Mouse (Mus musculus): ENCODE measurements around the gene Hoxb5. TPM values are rescaled to one million over a fixed set of nuclear protein-coding genes. Genes with fewer than 3 reads are reported as not detected.

Gene Hoxb5
- polyA plus RNA-seq, 1 experiment from 2014 or later: not detected

DNA sequence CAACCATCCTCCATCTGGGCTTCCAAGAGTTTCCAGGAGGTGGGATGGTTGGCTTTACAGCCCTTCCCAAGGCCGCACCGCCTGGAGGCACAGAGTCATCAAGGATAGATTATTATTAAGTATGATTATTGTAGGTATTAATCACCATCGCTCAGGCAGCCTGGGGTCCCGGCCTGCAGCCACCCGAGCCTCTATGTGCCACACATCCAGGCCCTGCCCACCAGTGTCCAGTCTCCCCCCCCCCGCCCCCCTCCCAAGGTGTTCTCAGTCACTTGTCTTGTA lies 41.7 kb downstream of the Hoxb5 start:
- Histone ChIP-seq H3K4me1 (peaks cover 7% of the 10 kb centered on the region), H3K4me2 (no peak overlapping the region), H3K36me3 (ENCODE audit: poor library complexity, severe bottlenecking) (no peaks in the 10 kb centered on the region), H3K4me3 (no peak overlapping the region), H3K27me3 (peaks cover 98% of the 10 kb centered on the region), H3K27ac (no peak overlapping the region), H3K9ac (no peak overlapping the region), H3K9me3 (replicated peaks) (no peaks in the 10 kb centered on the region)
- ATAC-seq: no peak
- WGBS: 4% methylated on average over 6 of the region's 6 CpGs

DNA sequence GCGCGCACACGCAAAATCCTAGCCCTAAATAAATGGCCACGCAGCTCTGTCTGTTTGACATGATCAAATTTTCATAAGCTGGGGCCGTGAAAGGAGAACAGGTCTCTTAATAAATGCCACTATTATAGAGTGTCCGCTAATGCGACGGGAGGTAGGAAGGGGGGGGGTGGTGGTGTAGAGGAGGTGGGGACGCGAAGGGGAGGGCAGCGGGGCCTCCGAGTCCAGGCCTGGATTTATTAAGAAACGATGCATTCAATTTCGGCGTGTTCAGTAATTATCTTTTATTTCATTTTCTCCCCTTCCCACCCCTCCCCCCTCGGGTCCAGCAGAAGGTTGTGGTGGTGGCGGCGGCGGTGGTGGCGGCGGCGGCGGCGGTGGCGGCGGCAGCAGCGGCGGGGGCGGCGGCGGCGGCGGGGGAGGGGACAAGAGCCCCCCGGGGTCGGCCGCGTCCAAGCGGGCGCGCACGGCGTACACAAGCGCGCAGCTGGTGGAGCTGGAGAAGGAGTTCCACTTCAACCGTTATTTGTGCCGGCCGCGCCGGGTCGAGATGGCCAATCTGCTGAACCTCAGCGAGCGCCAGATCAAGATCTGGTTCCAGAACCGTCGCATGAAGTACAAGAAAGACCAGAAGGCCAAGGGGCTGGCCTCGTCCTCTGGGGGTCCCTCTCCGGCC lies 42.2 kb downstream of the Hoxb5 start:
- under 1% methylated on average over 38 of the region's 56 CpGs for WGBS
- Histone ChIP-seq H3K9ac (no peak overlapping the region), H3K27ac (no peak overlapping the region), H3K4me1 (peaks cover 7% of the 10 kb centered on the region), H3K4me3 (no peak overlapping the region), H3K36me3 (ENCODE audit: poor library complexity, severe bottlenecking) (no peaks in the 10 kb centered on the region), H3K9me3 (replicated peaks) (no peaks in the 10 kb centered on the region), H3K4me2 (no peak overlapping the region), H3K27me3 (peaks cover 98% of the 10 kb centered on the region)
- no peak for ATAC-seq

DNA sequence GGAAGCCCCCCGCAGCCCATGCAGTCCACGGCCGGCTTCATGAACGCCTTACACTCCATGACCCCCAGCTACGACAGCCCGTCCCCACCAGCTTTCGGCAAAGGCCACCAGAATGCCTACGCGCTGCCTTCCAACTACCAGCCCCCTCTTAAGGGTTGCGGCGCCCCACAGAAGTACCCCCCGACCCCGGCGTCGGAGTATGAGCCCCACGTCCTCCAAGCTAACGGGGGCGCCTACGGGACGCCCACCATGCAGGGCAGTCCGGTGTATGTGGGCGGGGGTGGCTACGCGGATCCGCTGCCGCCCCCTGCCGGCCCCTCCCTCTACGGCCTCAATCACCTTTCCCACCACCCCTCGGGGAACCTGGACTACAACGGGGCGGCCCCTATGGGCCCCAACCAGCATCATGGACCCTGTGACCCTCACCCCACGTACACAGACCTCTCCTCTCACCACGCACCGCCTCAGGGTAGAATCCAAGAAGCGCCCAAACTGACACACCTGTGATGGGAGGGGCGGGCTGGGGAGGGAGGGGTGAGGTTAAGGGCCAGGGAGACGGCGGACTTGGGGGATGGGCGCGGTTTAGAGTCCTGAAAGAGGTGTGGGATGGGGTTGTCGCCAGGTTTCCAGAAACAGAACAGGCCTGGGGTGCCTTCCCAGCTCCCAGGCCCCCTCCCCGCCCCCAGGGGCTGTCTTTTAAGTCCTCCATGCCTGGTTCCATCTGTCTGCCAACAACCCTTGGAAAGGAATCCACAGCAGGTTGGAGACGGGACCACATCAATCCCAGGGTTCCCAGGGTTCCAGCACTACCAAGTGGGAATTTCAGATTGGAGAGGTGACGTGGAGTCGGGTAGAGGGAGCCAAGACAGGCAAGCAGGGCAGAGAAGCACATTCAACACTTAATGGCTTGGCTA lies 43.0 kb downstream of the Hoxb5 start:
- Histone ChIP-seq H3K27ac (no peak overlapping the region), H3K27me3 (peaks cover 98% of the 10 kb centered on the region), H3K9me3 (replicated peaks) (no peaks in the 10 kb centered on the region), H3K4me1 (peaks cover 7% of the 10 kb centered on the region), H3K4me2 (no peak overlapping the region), H3K4me3 (no peak overlapping the region), H3K36me3 (ENCODE audit: poor library complexity, severe bottlenecking) (no peaks in the 10 kb centered on the region), H3K9ac (no peak overlapping the region)
- ATAC-seq: no peak
- under 1% methylated on average over 39 of the region's 45 CpGs for WGBS

DNA sequence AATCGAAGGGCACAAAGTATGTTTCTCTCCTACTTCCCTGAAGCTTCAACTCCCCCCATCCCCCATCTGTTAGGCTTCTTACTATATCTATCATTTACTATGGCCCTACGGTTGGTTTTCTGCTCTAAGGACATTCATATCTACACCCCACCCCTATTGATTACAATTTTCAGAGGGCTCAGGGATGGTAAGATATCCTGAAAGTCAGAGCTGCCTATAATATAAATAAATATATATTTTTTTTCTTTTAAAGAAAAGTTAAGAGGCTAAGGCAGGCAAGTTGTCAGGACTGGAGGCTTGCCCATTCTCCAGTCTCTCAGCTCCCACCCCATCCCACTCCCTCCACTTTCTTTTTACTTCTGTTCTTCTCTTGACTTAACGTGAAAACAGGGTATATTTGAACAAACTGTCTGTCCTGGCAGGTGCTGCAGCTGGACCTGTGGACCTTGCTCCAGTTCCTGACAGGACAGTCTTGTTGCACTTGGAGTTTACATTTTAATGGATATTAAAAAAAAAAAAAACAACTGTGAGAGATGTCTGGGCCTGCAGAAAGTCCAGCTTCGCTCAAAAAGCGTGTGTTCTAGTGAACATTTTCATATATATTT lies 43.9 kb downstream of the Hoxb5 start:
- H3K9me3 ChIP-seq (replicated peaks): no peaks in the 10 kb centered on the region
- H3K4me1 ChIP-seq: peaks cover 7% of the 10 kb centered on the region
- H3K4me3 ChIP-seq: no peak overlapping the region
- H3K36me3 ChIP-seq (ENCODE audit: poor library complexity, severe bottlenecking): no peaks in the 10 kb centered on the region
- no peak for ATAC-seq
- H3K4me2 ChIP-seq: no peak overlapping the region
- WGBS: 7% methylated on average over 5 of the region's 5 CpGs
- no peak overlapping the region for H3K27ac ChIP-seq
- H3K9ac ChIP-seq: no peak overlapping the region
- H3K27me3 ChIP-seq: peaks cover 98% of the 10 kb centered on the region

DNA sequence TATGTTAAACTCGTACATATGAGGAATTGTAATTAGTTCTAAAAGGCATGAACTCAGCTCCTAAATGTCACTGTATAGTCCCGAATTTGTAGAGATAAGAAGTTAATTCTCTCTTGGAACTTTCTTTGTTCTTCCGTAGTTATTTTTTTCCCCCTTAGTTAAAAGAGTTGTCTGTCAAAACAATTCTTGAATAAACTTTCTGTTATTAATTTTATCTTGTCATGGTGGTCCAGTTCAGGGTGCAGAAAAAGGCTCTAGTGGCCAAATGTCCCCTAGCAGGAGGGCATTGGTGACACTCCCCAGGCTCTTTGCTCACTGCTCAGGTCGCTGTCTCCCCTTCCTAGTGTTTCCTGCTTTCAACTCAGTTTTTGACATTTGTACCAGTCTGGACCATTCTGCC lies 44.6 kb downstream of the Hoxb5 start:
- ATAC-seq: no peak
- no peaks in the 10 kb centered on the region for H3K9me3 ChIP-seq (replicated peaks)
- H3K4me1 ChIP-seq: peaks cover 7% of the 10 kb centered on the region
- H3K27ac ChIP-seq: no peak overlapping the region
- no peak overlapping the region for H3K4me2 ChIP-seq
- H3K4me3 ChIP-seq: no peak overlapping the region
- H3K9ac ChIP-seq: no peak overlapping the region
- H3K36me3 ChIP-seq (ENCODE audit: poor library complexity, severe bottlenecking): no peaks in the 10 kb centered on the region
- 4% methylated on average over 4 of the region's 4 CpGs for WGBS
- H3K27me3 ChIP-seq: peaks cover 98% of the 10 kb centered on the region

DNA sequence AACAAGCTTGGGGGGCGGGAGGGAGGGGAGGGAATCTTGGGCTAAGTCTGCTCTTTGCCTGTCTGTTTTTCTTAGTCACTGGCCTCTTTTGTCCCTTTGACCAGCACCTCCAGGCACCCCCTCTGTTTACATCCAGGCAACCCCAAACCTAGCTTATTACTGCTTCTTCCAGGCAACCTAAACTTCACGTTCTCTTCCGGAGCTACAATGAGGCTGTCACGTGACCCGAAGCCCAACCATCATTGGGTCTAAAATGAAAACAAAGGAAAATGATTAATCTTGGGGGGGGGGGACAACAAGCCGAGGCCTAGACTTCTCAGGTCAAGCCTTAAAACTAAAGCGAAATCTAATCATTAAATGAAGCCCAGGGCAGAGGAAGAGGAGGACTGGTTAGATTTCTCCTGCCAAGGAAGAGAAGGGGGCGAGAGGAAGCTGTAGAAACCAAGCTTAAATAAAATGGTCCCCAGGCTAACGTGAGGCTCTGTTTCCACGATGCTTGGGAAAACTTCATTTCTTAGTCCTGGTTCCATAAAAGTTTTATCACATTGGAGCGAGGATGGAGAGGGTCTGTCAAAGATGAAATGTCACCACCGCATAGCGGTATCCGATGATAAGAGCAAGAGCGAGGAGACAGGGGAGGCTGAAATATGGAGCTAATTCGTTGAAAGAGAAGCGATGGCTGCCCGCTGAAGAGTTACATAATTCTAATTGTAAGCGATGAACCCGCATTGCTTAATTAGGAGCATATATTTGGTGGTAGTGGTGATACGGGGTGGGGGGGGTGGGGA lies 45.2 kb downstream of the Hoxb5 start:
- H3K27ac ChIP-seq: no peak overlapping the region
- ATAC-seq: no peak
- H3K36me3 ChIP-seq (ENCODE audit: poor library complexity, severe bottlenecking): no peaks in the 10 kb centered on the region
- H3K4me2 ChIP-seq: no peak overlapping the region
- 2% methylated on average over 21 of the region's 21 CpGs for WGBS
- H3K4me1 ChIP-seq: peaks cover 12% of the 10 kb centered on the region
- H3K4me3 ChIP-seq: no peak overlapping the region
- H3K9me3 ChIP-seq (replicated peaks): no peaks in the 10 kb centered on the region
- no peak overlapping the region for H3K9ac ChIP-seq
- peaks cover 98% of the 10 kb centered on the region for H3K27me3 ChIP-seq

DNA sequence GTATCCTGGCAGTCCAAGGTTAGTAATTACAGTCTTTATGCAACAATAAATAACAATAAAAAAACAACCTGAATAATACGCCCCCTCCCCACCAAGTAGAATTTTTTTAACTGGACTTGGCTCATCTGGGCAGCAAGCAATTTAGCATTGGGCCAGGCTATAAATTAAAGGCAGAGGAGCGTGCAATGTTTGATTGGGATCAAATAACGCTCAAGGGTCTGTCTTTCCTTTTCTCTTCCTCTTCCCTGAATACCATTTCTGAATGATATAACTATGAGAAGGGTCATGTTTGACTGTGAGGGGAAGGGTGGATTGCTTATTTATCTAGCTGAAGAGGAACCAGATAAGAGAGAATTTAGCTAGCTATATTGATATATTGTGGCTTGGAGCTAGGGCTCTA lies 45.9 kb downstream of the Hoxb5 start:
- no peaks in the 10 kb centered on the region for H3K36me3 ChIP-seq (ENCODE audit: poor library complexity, severe bottlenecking)
- H3K9me3 ChIP-seq (replicated peaks): no peaks in the 10 kb centered on the region
- H3K4me3 ChIP-seq: no peak overlapping the region
- no peak for ATAC-seq
- no peak overlapping the region for H3K4me2 ChIP-seq
- peaks cover 12% of the 10 kb centered on the region for H3K4me1 ChIP-seq
- no peak overlapping the region for H3K27ac ChIP-seq
- 2% methylated on average over 3 of the region's 3 CpGs for WGBS
- H3K27me3 ChIP-seq: peaks cover 96% of the 10 kb centered on the region
- no peak overlapping the region for H3K9ac ChIP-seq

DNA sequence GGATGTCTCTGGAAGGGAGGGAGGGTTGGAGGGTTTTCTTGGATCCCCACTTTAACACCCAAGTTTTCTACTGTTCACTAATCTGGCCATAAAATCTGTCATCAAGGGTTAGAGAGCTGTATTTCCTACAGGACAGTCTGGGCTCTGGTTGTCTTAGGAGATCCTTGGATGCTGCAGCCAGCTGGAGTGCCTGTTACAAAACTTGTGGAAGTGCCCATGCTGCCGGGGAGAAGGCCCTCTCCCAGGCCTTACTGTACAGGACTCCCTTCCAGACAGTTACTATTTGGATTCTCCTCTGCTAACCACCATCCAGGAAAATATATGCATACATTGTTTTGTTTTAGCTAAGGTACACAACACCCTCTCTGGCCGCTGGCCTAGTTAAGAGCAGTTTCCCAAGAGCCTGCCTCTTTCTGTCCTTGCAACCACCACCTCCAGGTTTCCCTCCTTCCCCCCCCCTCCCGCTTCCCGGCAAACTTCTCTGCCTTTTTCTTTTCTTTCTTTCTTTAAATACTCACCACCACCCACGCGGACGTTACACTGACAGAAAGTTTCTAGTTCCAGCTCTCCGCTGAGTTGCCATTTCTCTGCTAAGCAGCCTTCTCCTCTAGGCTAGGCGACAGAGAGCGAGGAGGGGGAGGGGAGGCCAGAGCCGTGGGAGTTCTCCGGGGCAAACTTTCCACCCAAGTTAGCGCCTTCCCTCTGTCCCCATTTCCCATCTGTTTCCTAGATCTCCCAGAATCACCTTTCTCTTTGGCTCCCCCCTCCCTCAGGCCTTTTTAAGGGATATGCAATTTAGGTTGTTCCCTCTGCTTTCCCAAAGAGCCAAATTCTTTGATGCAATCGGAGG lies 46.6 kb downstream of the Hoxb5 start:
- Histone ChIP-seq H3K27ac (no peak overlapping the region), H3K9me3 (replicated peaks) (no peaks in the 10 kb centered on the region), H3K4me3 (no peak overlapping the region), H3K27me3 (peaks cover 96% of the 10 kb centered on the region), H3K9ac (no peak overlapping the region), H3K4me2 (no peak overlapping the region), H3K36me3 (ENCODE audit: poor library complexity, severe bottlenecking) (no peaks in the 10 kb centered on the region), H3K4me1 (peaks cover 15% of the 10 kb centered on the region)
- 3% methylated on average over 14 of the region's 14 CpGs for WGBS
- no peak for ATAC-seq

DNA sequence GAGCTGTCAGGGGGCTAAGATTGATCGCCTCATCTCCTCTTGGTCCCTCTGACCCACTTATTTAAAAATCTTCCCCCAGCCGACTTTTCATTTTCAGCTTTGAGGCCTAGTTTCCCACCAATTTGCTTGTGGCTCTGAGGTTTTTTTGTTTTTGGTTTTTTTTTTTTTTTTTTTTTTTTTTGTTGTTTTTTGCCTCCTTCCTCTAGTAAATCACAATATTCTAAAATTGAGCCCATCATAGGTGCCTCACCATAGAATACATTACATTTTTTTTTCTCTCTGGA lies 47.1 kb downstream of the Hoxb5 start, which contains the start of gene Hoxb2:
Gene Hoxb2 (plus strand): TSS at position 185 of the 284 bp plus-strand sequence.
- Histone ChIP-seq H3K9me3 (replicated peaks) (no peaks in the 10 kb centered on the region), H3K36me3 (ENCODE audit: poor library complexity, severe bottlenecking) (no peaks in the 10 kb centered on the region), H3K27ac (no peak within 1 kb of the TSS), H3K9ac (no peak within 1 kb of the TSS), H3K4me2 (no peak within 1 kb of the TSS), H3K4me3 (no peak within 1 kb of the TSS), H3K27me3 (peaks cover 96% of the 10 kb centered on the region), H3K4me1 (peaks cover 14% of the 10 kb centered on the region)
- ATAC-seq: no peak
- 2% methylated on average over 2 of the region's 2 CpGs for WGBS

DNA sequence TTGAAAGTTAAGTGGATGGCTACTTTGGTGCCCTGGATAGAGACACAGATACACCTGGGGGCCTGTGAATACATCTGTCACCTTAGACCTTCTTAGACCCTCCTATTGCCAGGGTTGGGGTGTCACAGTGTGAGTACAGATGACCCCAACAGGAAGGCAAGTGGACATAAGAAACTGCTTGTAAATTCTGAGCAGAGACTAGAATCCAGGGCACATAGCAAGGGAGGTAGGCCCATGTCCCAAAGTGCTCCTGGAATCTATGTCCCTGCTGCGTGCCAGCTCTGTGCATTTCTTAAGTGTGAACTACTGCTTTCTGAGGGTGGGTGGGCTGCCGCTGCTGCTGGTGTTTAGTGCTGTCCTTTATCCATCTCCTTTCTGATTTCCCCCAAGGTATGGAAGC lies 47.7 kb downstream of the Hoxb5 start:
- Histone ChIP-seq H3K9me3 (replicated peaks) (no peaks in the 10 kb centered on the region), H3K4me1 (peaks cover 9% of the 10 kb centered on the region; the same call in 1 of the 2 replicates), H3K4me2 (no peak overlapping the region), H3K4me3 (no peak overlapping the region), H3K27me3 (peaks cover 94% of the 10 kb centered on the region), H3K9ac (no peak overlapping the region), H3K36me3 (ENCODE audit: poor library complexity, severe bottlenecking) (no peaks in the 10 kb centered on the region), H3K27ac (no peak overlapping the region)
- ATAC-seq: no peak
- 0% methylated on average over 2 of the region's 2 CpGs for WGBS

DNA sequence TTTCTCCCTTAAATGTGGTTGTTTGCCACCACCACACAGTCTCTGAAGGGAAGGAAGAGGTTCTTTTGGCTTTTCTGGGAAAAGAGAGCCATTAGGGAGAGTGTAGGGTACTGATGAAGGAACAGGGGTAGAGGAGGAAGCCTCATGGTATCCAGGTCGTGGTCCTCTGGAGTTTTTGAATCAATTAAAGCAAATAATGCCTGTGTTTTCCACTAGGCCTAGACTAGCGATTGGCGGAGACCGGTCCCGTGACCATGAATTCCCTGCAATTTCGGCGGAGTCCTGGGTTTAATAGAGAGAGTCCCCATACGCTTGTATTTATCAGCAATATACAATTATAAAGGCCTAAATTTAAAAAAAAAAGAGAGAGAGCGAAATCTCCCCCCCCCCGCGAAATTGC lies 48.2 kb downstream of the Hoxb5 start:
- Histone ChIP-seq H3K9me3 (replicated peaks) (no peaks in the 10 kb centered on the region), H3K36me3 (ENCODE audit: poor library complexity, severe bottlenecking) (no peaks in the 10 kb centered on the region), H3K27ac (no peak overlapping the region), H3K4me1 (peaks cover 8% of the 10 kb centered on the region; the same call in 1 of the 2 replicates), H3K27me3 (peaks cover 94% of the 10 kb centered on the region), H3K9ac (no peak overlapping the region), H3K4me2 (no peak overlapping the region), H3K4me3 (no peak overlapping the region)
- WGBS: 0% methylated on average over 11 of the region's 11 CpGs
- no peak for ATAC-seq

Data from forebrain, embryonic 13.5 days (tissue).